Mouse (Mus musculus) limb, embryonic 14.5 days (tissue): ENCODE data around the gene Fam198a. TPM values are rescaled to one million over a fixed set of nuclear protein-coding genes. Genes with fewer than 3 reads are reported as not detected.
A peak's percentile ranks its signal among the peaks of the same experiment; 100 is the strongest.

Source experiments
- ATAC-seq: fragments of 200-750 bp; cut with Nextera tagmentation; 2 replicates; pipeline ENCODE4 v1.8.0; 2017; ENCODE audit warnings: low read depth, moderate number of reproducible peaks, moderate TSS enrichment; ENCODE audit not compliant: low FRiP score
- DNase-seq: peaks from one replicate; pipeline ENCODE4 v3.0.0-alpha.2; 2015; ENCODE audit warnings: low spot score
- H3K27ac ChIP-seq: fragments of 300-500 bp; sonication (generic); replicated peaks from 2 replicates; pipeline ENCODE4 v1.5.1; 2014; ENCODE audit warnings: low read depth, mild to moderate bottlenecking, low read length, moderate library complexity, mixed read lengths
- H3K27me3 ChIP-seq: fragments of 300-500 bp; sonication (generic); 2 replicates; pipeline ENCODE4 v1.6.1; 2014; ENCODE audit warnings: low read length, mixed read lengths; ENCODE audit not compliant: control insufficient read depth, insufficient read depth
- H3K36me3 ChIP-seq: fragments of 300-500 bp; sonication (generic); 2 replicates; pipeline ENCODE4 v1.6.1; 2014; ENCODE audit warnings: mild to moderate bottlenecking, low read length, moderate library complexity, mixed read lengths; ENCODE audit not compliant: control insufficient read depth, insufficient read depth
- H3K4me1 ChIP-seq: fragments of 300-500 bp; sonication (generic); 2 replicates; pipeline ENCODE4 v1.6.1; 2014; ENCODE audit warnings: antibody characterized with exemption, low read length, mixed read lengths; ENCODE audit not compliant: control insufficient read depth, insufficient read depth
- H3K4me2 ChIP-seq: fragments of 300-500 bp; sonication (generic); replicated peaks from 2 replicates; pipeline ENCODE4 v1.6.1; 2014; ENCODE audit warnings: low read depth, mild to moderate bottlenecking, low read length, moderate library complexity; ENCODE audit not compliant: severe bottlenecking
- H3K4me3 ChIP-seq: fragments of 300-500 bp; sonication (generic); replicated peaks from 2 replicates; pipeline ENCODE4 v1.5.1; 2014; ENCODE audit warnings: low read length
- H3K9ac ChIP-seq: fragments of 300-500 bp; sonication (generic); 2 replicates; pipeline ENCODE4 v1.6.1; 2014; ENCODE audit warnings: mild to moderate bottlenecking, low read depth, low read length, moderate library complexity; ENCODE audit not compliant: severe bottlenecking
- H3K9me3 ChIP-seq: fragments of 300-500 bp; sonication (generic); 2 replicates; pipeline ENCODE4 v1.6.1; 2016; ENCODE audit warnings: low read length; ENCODE audit not compliant: control insufficient read depth
- POLR2A ChIP-seq: fragments of 200-500 bp; IDR thresholded peaks from 2 replicates; pipeline ENCODE4 v1.8.0; 2012; ENCODE audit warnings: inconsistent platforms, mild to moderate bottlenecking, moderate library complexity, borderline replicate concordance; ENCODE audit not compliant: insufficient read depth, insufficient read length; ENCODE audit errors: extremely low read depth
- WGBS: fragments of 180-500 bp; shearing (Covaris S2); extraction: QIAGEN DNeasy Blood & Tissue Kit; methylation state at CpG from one replicate; pipeline ENCODE4 v1.1.7; 2014; 5-methylcytosine and 5-hydroxymethylcytosine counted together
- polyA plus RNA-seq, 2 experiments: library from polyadenylated mRNA; depleted of rRNA in 1 of 2; stranded (reverse) in 1 of 2; unstranded in 1 of 2; fragments of >200 nt; fragmentation: Nextera tagmentation in 1 of 2; extraction: Ambion mirVana in 1 of 2; gene quantifications; 2 replicates each; pipeline versions ENCODE4 v1.2.1 to v1.2.3; 2012 to 2014

Fam198a gene
- polyA plus RNA-seq, 2 experiments, result 6.4 to 8.7 TPM

GRCm38 (mm10) chr9:121973207-121973606, 22.4 kb downstream of the Fam198a start:
- Histone ChIP-seq H3K36me3 (no peaks in the 10 kb centered on the region), H3K9ac (no peak overlapping the region), H3K4me1 (peaks cover 17% of the 10 kb centered on the region), H3K4me3 (no peak overlapping the region), H3K9me3 (no peaks in the 10 kb centered on the region), H3K4me2 (no peak overlapping the region), H3K27ac (no peak overlapping the region), H3K27me3 (no peaks in the 10 kb centered on the region)
- 50% methylated on average over 1 of the region's 1 CpGs for WGBS
- TF ChIP-seq POLR2A, result no peak
- no peak for ATAC-seq
- no peak for DNase-seq

- H3K4me3 ChIP-seq, result no peak overlapping the region
- H3K4me2 ChIP-seq, result no peak overlapping the region
- H3K27ac ChIP-seq, result peak overlapping the region; percentile 67; the same call in 1 of the 2 replicates
- H3K9me3 ChIP-seq, result no peaks in the 10 kb centered on the region
- H3K9ac ChIP-seq, result no peak overlapping the region
- no peaks in the 10 kb centered on the region for H3K36me3 ChIP-seq
- no peak for TF ChIP-seq POLR2A
- 59% methylated on average over 12 of the region's 12 CpGs for WGBS
- no peak for DNase-seq
- no peak for ATAC-seq
- H3K27me3 ChIP-seq, result no peaks in the 10 kb centered on the region
- peaks cover 17% of the 10 kb centered on the region for H3K4me1 ChIP-seq
Observed at GRCm38 (mm10) chr9:121974141-121974986, 23.6 kb downstream of the Fam198a start.

GRCm38 (mm10) chr9:121975321-121975720, 24.5 kb downstream of the Fam198a start:
- H3K9ac ChIP-seq, result no peak overlapping the region
- no peak for DNase-seq
- 80% methylated on average over 2 of the region's 2 CpGs for WGBS
- peaks cover 12% of the 10 kb centered on the region for H3K4me1 ChIP-seq
- no peak for TF ChIP-seq POLR2A
- H3K36me3 ChIP-seq, result no peaks in the 10 kb centered on the region
- no peak for ATAC-seq
- H3K27me3 ChIP-seq, result no peaks in the 10 kb centered on the region
- H3K4me2 ChIP-seq, result no peak overlapping the region
- no peak overlapping the region for H3K4me3 ChIP-seq
- H3K27ac ChIP-seq, result no peak overlapping the region
- H3K9me3 ChIP-seq, result no peaks in the 10 kb centered on the region

GRCm38 (mm10) chr9:121981046-121981445, 30.3 kb downstream of the Fam198a start:
- Histone ChIP-seq H3K4me1 (no peaks in the 10 kb centered on the region), H3K9me3 (no peaks in the 10 kb centered on the region), H3K36me3 (peaks cover 8% of the 10 kb centered on the region; the same call in 1 of the 2 replicates), H3K9ac (no peak overlapping the region), H3K27ac (no peak overlapping the region), H3K4me3 (no peak overlapping the region), H3K27me3 (no peaks in the 10 kb centered on the region), H3K4me2 (no peak overlapping the region)
- no peak for DNase-seq
- no peak for ATAC-seq
- 67% methylated on average over 9 of the region's 9 CpGs for WGBS
- TF ChIP-seq POLR2A, result no peak

- Histone ChIP-seq H3K9me3 (no peaks in the 10 kb centered on the region), H3K4me1 (no peaks in the 10 kb centered on the region), H3K27me3 (no peaks in the 10 kb centered on the region), H3K4me2 (no peak overlapping the region), H3K4me3 (no peak overlapping the region), H3K27ac (no peak overlapping the region), H3K9ac (no peak overlapping the region), H3K36me3 (peaks cover 8% of the 10 kb centered on the region; the same call in 1 of the 2 replicates)
- 50% methylated on average over 10 of the region's 10 CpGs for WGBS
- no peak for ATAC-seq
- no peak for TF ChIP-seq POLR2A
- DNase-seq, result no peak
Observed at GRCm38 (mm10) chr9:121981466-121982105, 30.8 kb downstream of the Fam198a start.
